Comparison of ENCODE assay signal across 7 mouse cellular contexts in the genomic region with DNA sequence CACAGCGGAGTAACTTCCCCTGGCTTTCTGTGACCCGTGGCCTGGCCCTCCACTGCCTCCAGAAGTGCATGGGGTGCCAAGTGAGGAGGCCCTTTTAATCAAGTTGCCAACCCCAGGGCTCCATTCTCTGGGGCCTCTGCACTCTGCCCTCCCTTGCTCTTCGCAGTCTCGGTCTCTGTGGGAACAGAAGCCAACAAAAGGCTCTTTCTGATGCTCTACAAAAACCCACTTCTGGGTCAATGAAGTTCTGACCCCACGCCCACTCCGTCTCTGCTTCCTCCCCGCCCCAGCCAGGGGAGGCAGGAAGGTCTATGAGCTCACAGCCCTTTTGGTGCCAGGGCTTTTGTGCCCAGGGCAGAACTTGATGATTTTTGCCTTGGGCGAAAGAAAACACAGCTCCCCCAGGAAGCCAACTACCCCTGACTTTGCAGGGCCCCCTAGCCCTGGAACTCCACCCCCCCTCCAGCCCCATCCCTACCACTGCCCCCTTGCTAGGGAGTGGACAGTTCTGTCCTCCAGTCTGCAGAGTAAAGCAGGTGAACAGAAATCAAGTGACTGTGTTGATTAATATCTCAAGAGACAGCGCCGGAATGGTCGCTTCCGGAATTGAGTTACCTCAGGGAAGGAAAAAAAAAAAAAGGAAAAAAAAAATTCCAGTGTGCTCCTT.
A peak's percentile ranks its signal among the peaks of the same experiment; 100 is the strongest.
DNase-seq lines count a peak whose midpoint lies in the region; ATAC-seq lines count a peak whose summit lies in the region.

No protein-coding gene starts in this region.

- 0 out of 2 replicates have a peak overlapping the region, but pooled peaks have one; percentile 25 for H3K9ac ChIP-seq in lung, embryonic 16.5 days (ENCODE audit: low read length)
- no peak overlapping the region for H3K9ac ChIP-seq in forebrain, embryonic 14.5 days (ENCODE audit: low read length)
- no peak overlapping the region for H3K9ac ChIP-seq in intestine, embryonic 16.5 days (ENCODE audit: low read depth, low read length)

- no peak overlapping the region; the same call in 1 of the 2 replicates for H3K27ac ChIP-seq in lung, embryonic 16.5 days (ENCODE audit: low read length)
- H3K27ac ChIP-seq in forebrain, embryonic 14.5 days (ENCODE audit: low read depth, low read length) = peak overlapping the region; percentile 56; the same call in 1 of the 2 replicates
- H3K27ac ChIP-seq in intestine, embryonic 16.5 days (ENCODE audit: low read length) = no peak overlapping the region

- no peaks in the 10 kb centered on the region for H3K36me3 ChIP-seq in lung, embryonic 16.5 days (ENCODE audit: control insufficient read depth, insufficient read depth, low read length)
- H3K36me3 ChIP-seq in forebrain, embryonic 14.5 days (ENCODE audit: control insufficient read depth, insufficient read depth, low read length) = 0 out of 2 replicates have a peak, but pooled peaks cover 2% of the 10 kb centered on the region
- no peaks in the 10 kb centered on the region for H3K36me3 ChIP-seq in intestine, embryonic 16.5 days (ENCODE audit: control insufficient read depth, insufficient read depth, low read length)

- no peak for ATAC-seq in lung, embryonic 16.5 days (ENCODE audit: low read depth)
- ATAC-seq in forebrain, embryonic 14.5 days = peak; percentile 40; the same call in 1 of the 2 replicates
- no peak for ATAC-seq in intestine, embryonic 16.5 days

- no peaks in the 10 kb centered on the region for H3K27me3 ChIP-seq in lung, embryonic 16.5 days (ENCODE audit: control insufficient read depth, insufficient read depth, low read depth, low read length)
- H3K27me3 ChIP-seq in forebrain, embryonic 14.5 days (replicated peaks; ENCODE audit: control insufficient read depth, insufficient read depth, low read length) = no peaks in the 10 kb centered on the region
- no peaks in the 10 kb centered on the region for H3K27me3 ChIP-seq in intestine, embryonic 16.5 days (replicated peaks; ENCODE audit: control insufficient read depth, insufficient read depth, low read length)

- no peak overlapping the region for H3K4me2 ChIP-seq in lung, embryonic 16.5 days (ENCODE audit: low read depth, low read length)
- no peak overlapping the region for H3K4me2 ChIP-seq in forebrain, embryonic 14.5 days (ENCODE audit: low read length)
- no peak overlapping the region for H3K4me2 ChIP-seq in intestine, embryonic 16.5 days (ENCODE audit: low read depth, low read length)

- H3K9me3 ChIP-seq in lung, embryonic 16.5 days (ENCODE audit: control insufficient read depth, low read length) = no peaks in the 10 kb centered on the region
- H3K9me3 ChIP-seq in forebrain, embryonic 14.5 days (replicated peaks; ENCODE audit: control insufficient read depth, low read length) = no peaks in the 10 kb centered on the region
- H3K9me3 ChIP-seq in intestine, embryonic 16.5 days (ENCODE audit: control insufficient read depth, low read length) = no peaks in the 10 kb centered on the region

- no peak for DNase-seq in lung, postnatal 14 days
- DNase-seq in forebrain, embryonic 14.5 days (ENCODE audit: low spot score) = peak; percentile 71
- peak; percentile 61 for DNase-seq in kidney, postnatal 10 days
- DNase-seq in neural tube, embryonic 10.5 days (ENCODE audit: extremely low spot score, low spot score) = peak; percentile 66
- DNase-seq in urinary bladder, postnatal 14 days (ENCODE audit: low spot score) = no peak

- 42% methylated on average over 12 of the region's 12 CpGs for whole genome bisulfite sequencing in lung, embryonic 16.5 days
- 9% methylated on average over 12 of the region's 12 CpGs for WGBS in forebrain, embryonic 14.5 days
- WGBS in intestine, embryonic 16.5 days = 60% methylated on average over 12 of the region's 12 CpGs

- no peak overlapping the region for H3K4me3 ChIP-seq in lung, embryonic 16.5 days (ENCODE audit: low read length)
- H3K4me3 ChIP-seq in forebrain, embryonic 14.5 days (ENCODE audit: low read depth, low read length) = no peak overlapping the region
- H3K4me3 ChIP-seq in intestine, embryonic 16.5 days (ENCODE audit: low read length) = no peak overlapping the region

- peaks cover 27% of the 10 kb centered on the region for H3K4me1 ChIP-seq in lung, embryonic 16.5 days (replicated peaks; ENCODE audit: control insufficient read depth, insufficient read depth, low read length)
- H3K4me1 ChIP-seq in forebrain, embryonic 14.5 days (ENCODE audit: control insufficient read depth, insufficient read depth, low read length) = peaks cover 42% of the 10 kb centered on the region
- peaks cover 26% of the 10 kb centered on the region for H3K4me1 ChIP-seq in intestine, embryonic 16.5 days (ENCODE audit: control insufficient read depth, insufficient read depth, low read length)

Comparison
In these comparisons a context has a peak if more than half of its experiments do, and no peak if none do; other contexts are left out.
1. DNase-seq: peak in forebrain, embryonic 14.5 days (single experiment), kidney, postnatal 10 days (single experiment) and neural tube, embryonic 10.5 days (single experiment); none in lung, postnatal 14 days (single experiment) and urinary bladder, postnatal 14 days (single experiment).